In genomic region chr7:4865579-4866493, GRCm38 (mm10) we compare ENCODE assay signal across 8 mouse cellular contexts. TPM values are rescaled to one million over a fixed set of nuclear protein-coding genes. Genes with fewer than 3 reads are reported as not detected.
DNase-seq lines count a peak whose midpoint lies in the region; ATAC-seq and TF ChIP-seq lines count a peak whose summit lies in the region.

No protein-coding gene starts in this region.

- H3K36me3 ChIP-seq in megakaryocyte, embryonic 14.5 days (replicated peaks; ENCODE audit: low read length), result no peaks in the 10 kb centered on the region

- peak; percentile 100 for ATAC-seq in activated CD4-positive, CD25-positive, alpha-beta regulatory T cell, adult 4 months

- TF ChIP-seq CTCF in cortical plate, adult 2 months (IDR thresholded peaks at IDR 0.05; ENCODE audit: extremely low read depth, insufficient read depth, low read length), result no peak

- no peaks in the 10 kb centered on the region for H3K9me3 ChIP-seq in megakaryocyte, embryonic 14.5 days

- no peaks in the 10 kb centered on the region for H3K4me1 ChIP-seq in cortical plate, adult 2 months (ENCODE audit: control insufficient read depth, insufficient read depth, low read length)
- H3K4me1 ChIP-seq in megakaryocyte, embryonic 14.5 days, result peaks cover 29% of the 10 kb centered on the region

- DNase-seq in gastrocnemius, adult 8-10 months (ENCODE audit: low spot score in 2 of 2), result peak; percentile 95 to 97
- DNase-seq in hindlimb bud, embryonic 11.5 days (ENCODE audit: extremely low spot score, low read depth, low spot score), result peak; percentile 94
- peak; percentile 92 to 96 for DNase-seq in left cerebral cortex, adult 8-10 months (ENCODE audit: low spot score in 2 of 2)
- DNase-seq in right cerebral cortex, postnatal 10 days (ENCODE audit: low spot score in 2 of 2), result peak; percentile 97 to 98
- peak; percentile 92 for DNase-seq in urinary bladder, postnatal 25 days (ENCODE audit: low spot score)

- peak; percentile 93 for TF ChIP-seq POLR2A in cortical plate, adult 2 months (IDR thresholded peaks at IDR 0.05; ENCODE audit: extremely low read depth, insufficient read depth, low read length)

- H3K27me3 ChIP-seq in megakaryocyte, embryonic 14.5 days (replicated peaks), result peaks cover 3% of the 10 kb centered on the region

- H3K27ac ChIP-seq in cortical plate, adult 2 months (ENCODE audit: insufficient read depth, low read length), result peak overlapping the region; percentile 83

- peak overlapping the region; percentile 65 for H3K4me3 ChIP-seq in cortical plate, adult 2 months (ENCODE audit: insufficient read depth, low read length)
- peak overlapping the region; percentile 96 for H3K4me3 ChIP-seq in megakaryocyte, embryonic 14.5 days (replicated peaks)

RNA-seq across cellular contexts. Expression of gene Isoc2b, which starts 4.2 kb away (rescaled TPM):
- 10 to 100 TPM; 34.4 to 50.2 TPM for polyA plus RNA-seq in activated CD4-positive, CD25-positive, alpha-beta regulatory T cell, adult 4 months (2017; shearing (Covaris generic))
- polyA plus RNA-seq in cortical plate, adult 2 months (2012; rRNA removed), result 12.3 and 15.7 TPM in 2 replicates
- total RNA-seq in gastrocnemius, adult 8-10 months (2022), result 1 to 10 TPM; 3.5 to 5.0 (median 3.8) TPM
- 1 to 10 TPM; 8.3 to 10.0 (median 9.1) TPM for total RNA-seq in left cerebral cortex, adult 8-10 months (2022)
- 4.3 and 6.1 TPM in 2 replicates for polyA plus RNA-seq in megakaryocyte, embryonic 14.5 days (2012; ENCODE audit: insufficient read depth, low replicate concordance)

RNA-seq across cellular contexts. Expression of gene Isoc2a, which starts 11.1 kb away (rescaled TPM):
- polyA plus RNA-seq in activated CD4-positive, CD25-positive, alpha-beta regulatory T cell, adult 4 months (2017; shearing (Covaris generic)), result under 1 TPM; 0.20 to 0.69 TPM
- polyA plus RNA-seq in cortical plate, adult 2 months (2012; rRNA removed), result 11.7 and 11.8 TPM in 2 replicates
- 10 to 100 TPM; 23.6 to 32.4 (median 28.2) TPM for total RNA-seq in gastrocnemius, adult 8-10 months (2022)
- 10 to 100 TPM; 16.1 to 17.7 (median 17.1) TPM for total RNA-seq in left cerebral cortex, adult 8-10 months (2022)
- polyA plus RNA-seq in megakaryocyte, embryonic 14.5 days (2012; ENCODE audit: insufficient read depth, low replicate concordance), result 7.2 and 17.1 TPM in 2 replicates

RNA-seq across cellular contexts. Expression of gene Shisa7, which starts 21.3 kb away (rescaled TPM):
- under 1 TPM in 1 of 2 experiments, not detected in 1; 0.09 TPM for polyA plus RNA-seq in activated CD4-positive, CD25-positive, alpha-beta regulatory T cell, adult 4 months (2017; shearing (Covaris generic))
- polyA plus RNA-seq in cortical plate, adult 2 months (2012; rRNA removed), result 135 and 143 TPM in 2 replicates
- total RNA-seq in gastrocnemius, adult 8-10 months (2022), result not detected
- 100 to 1,000 TPM; 105 to 117 (median 110) TPM for total RNA-seq in left cerebral cortex, adult 8-10 months (2022)
- 0.07 TPM in 1 of 2 replicates, not detected in the other for polyA plus RNA-seq in megakaryocyte, embryonic 14.5 days (2012; ENCODE audit: insufficient read depth, low replicate concordance)

RNA-seq across cellular contexts. Expression of gene Gm36210, which starts 40.5 kb away (rescaled TPM):
- not detected for polyA plus RNA-seq in activated CD4-positive, CD25-positive, alpha-beta regulatory T cell, adult 4 months (2017; shearing (Covaris generic))
- polyA plus RNA-seq in cortical plate, adult 2 months (2012; rRNA removed), result 0.31 and 0.32 TPM in 2 replicates
- total RNA-seq in gastrocnemius, adult 8-10 months (2022), result under 1 TPM in 3 of 4 experiments, not detected in 1; 0.29 to 0.81 (median 0.48) TPM
- under 1 TPM in 3 of 4 experiments, not detected in 1; 0.48 to 0.65 (median 0.51) TPM for total RNA-seq in left cerebral cortex, adult 8-10 months (2022)
- polyA plus RNA-seq in megakaryocyte, embryonic 14.5 days (2012; ENCODE audit: insufficient read depth, low replicate concordance), result not detected in 2 replicates

RNA-seq across cellular contexts. Expression of gene Zfp628, which starts 49.2 kb away (rescaled TPM):
- 1 to 10 TPM; 1.9 TPM for polyA plus RNA-seq in activated CD4-positive, CD25-positive, alpha-beta regulatory T cell, adult 4 months (2017; shearing (Covaris generic))
- polyA plus RNA-seq in cortical plate, adult 2 months (2012; rRNA removed), result 9.7 TPM in 2 replicates
- 10 to 100 TPM in 2 of 4 experiments, 1 to 10 TPM in 2; 8.3 to 10.7 (median 9.7) TPM for total RNA-seq in gastrocnemius, adult 8-10 months (2022)
- total RNA-seq in left cerebral cortex, adult 8-10 months (2022), result 10 to 100 TPM; 14.7 to 16.8 (median 15.5) TPM
- polyA plus RNA-seq in megakaryocyte, embryonic 14.5 days (2012; ENCODE audit: insufficient read depth, low replicate concordance), result 33.6 and 53.4 TPM in 2 replicates

Comparison
In these comparisons a context has a peak if more than half of its experiments do, and no peak if none do; other contexts are left out.
1. Peak in every context shown above with its lines: DNase-seq, ATAC-seq, H3K4me3 ChIP-seq and H3K27ac ChIP-seq.
2. RNA of gene Shisa7, which starts 21.3 kb away (polyA plus RNA-seq): 135 to 143 TPM in cortical plate, adult 2 months; 0.09 TPM in activated CD4-positive, CD25-positive, alpha-beta regulatory T cell, adult 4 months and 0.07 TPM in megakaryocyte, embryonic 14.5 days; every median in the first group is over 100 times any median in the second.